Mouse (Mus musculus) layer of hippocampus, postnatal 14 days (tissue): ENCODE measurements around the gene Ppip5k1. TPM values are rescaled to one million over a fixed set of nuclear protein-coding genes. Genes with fewer than 3 reads are reported as not detected.

Experiments used
- total RNA-seq, 2 experiments: library from RNA; stranded (reverse); gene quantifications; 2 replicates each; pipeline ENCODE4 v1.2.3; 2021

Ppip5k1 gene
- total RNA-seq, 2 experiments from 2014 or later, result 69.1 to 74.4 TPM

Other genes with a start within 250 kb of the Ppip5k1 start
- gene Tgm7, start 245.6 kb downstream of the Ppip5k1 start, total RNA-seq, result under 1 TPM in 1 of 2 experiments, not detected in 1; 0.17 TPM
- 10 to 100 TPM; 17.9 to 22.8 TPM for gene Adal, start 215.0 kb downstream of the Ppip5k1 start, total RNA-seq
- 10 to 100 TPM in 1 of 2 experiments, 1 to 10 TPM in 1; 8.0 to 10.4 TPM for gene Lcmt2, start 214.7 kb downstream of the Ppip5k1 start, total RNA-seq
- gene Tubgcp4, start 184.7 kb downstream of the Ppip5k1 start, total RNA-seq, result 10 to 100 TPM; 35.6 to 36.3 TPM
- 1 to 10 TPM; 7.0 to 7.1 TPM for gene Zscan29, start 184.3 kb downstream of the Ppip5k1 start, total RNA-seq
- gene Trp53bp1, start 84.0 kb downstream of the Ppip5k1 start, total RNA-seq, result 100 to 1,000 TPM; 140 to 152 TPM
- gene Map1a, start 65.8 kb downstream of the Ppip5k1 start, total RNA-seq, result 100 to 1,000 TPM; 472 to 505 TPM
- 100 to 1,000 TPM; 333 to 351 TPM for gene Ckmt1, start 2.3 kb upstream of the Ppip5k1 start, total RNA-seq
- gene Strc, start 31.8 kb upstream of the Ppip5k1 start, total RNA-seq, result under 1 TPM; 0.09 to 0.31 TPM
- 100 to 1,000 TPM; 194 to 224 TPM for gene Pdia3, start 58.4 kb upstream of the Ppip5k1 start, total RNA-seq
- gene Catsper2, start 58.4 kb upstream of the Ppip5k1 start, total RNA-seq, result 1 to 10 TPM; 4.1 to 4.6 TPM
- gene Ell3, start 88.9 kb upstream of the Ppip5k1 start, total RNA-seq, result not detected
- gene Serf2, start 93.8 kb upstream of the Ppip5k1 start, total RNA-seq, result 100 to 1,000 TPM; 157 to 166 TPM
- 10 to 100 TPM; 20.1 to 27.8 TPM for gene Hypk, start 97.9 kb upstream of the Ppip5k1 start, total RNA-seq
- gene Serinc4, start 101.4 kb upstream of the Ppip5k1 start, total RNA-seq, result under 1 TPM; 0.97 to 0.98 TPM
- gene Mfap1b, start 118.7 kb upstream of the Ppip5k1 start, total RNA-seq, result 10 to 100 TPM; 38.0 to 40.6 TPM
- gene Mfap1a, start 151.3 kb upstream of the Ppip5k1 start, total RNA-seq, result 10 to 100 TPM; 31.3 to 32.2 TPM
- 1 to 10 TPM; 2.0 to 2.5 TPM for gene Wdr76, start 151.3 kb upstream of the Ppip5k1 start, total RNA-seq